Mouse (Mus musculus) cerebellum, postnatal 4 days (tissue): ENCODE results near the gene Mtch1.

Experiments used
- DNase-seq, 2 experiments: peaks; one replicate each; pipeline ENCODE4 v3.0.0; 2022; ENCODE audit warnings: low spot score in 2 of 2, mixed read lengths in 1 of 2

Gene Mtch1

DNA sequence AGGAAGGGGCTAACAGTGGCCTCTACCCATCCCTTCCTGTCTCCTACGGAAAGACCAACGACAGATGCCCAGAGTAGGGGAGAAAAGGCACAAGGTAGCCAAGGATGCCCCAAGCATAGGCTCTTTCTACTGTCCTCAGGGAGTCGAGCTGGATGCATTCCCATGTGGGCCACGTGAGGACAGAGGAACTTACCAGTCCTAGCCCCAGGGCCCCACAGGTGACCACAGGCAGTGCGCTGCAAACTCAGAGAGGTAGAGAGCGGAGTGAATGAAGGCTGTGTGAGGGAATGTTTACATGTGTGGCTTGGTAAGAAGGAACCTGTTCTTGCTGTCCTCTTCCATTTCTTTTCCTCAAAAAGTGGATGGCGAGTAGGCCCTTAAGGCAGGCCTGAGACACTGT, 41.9 kb downstream of the Mtch1 start:
- DNase-seq, result no peak

DNA sequence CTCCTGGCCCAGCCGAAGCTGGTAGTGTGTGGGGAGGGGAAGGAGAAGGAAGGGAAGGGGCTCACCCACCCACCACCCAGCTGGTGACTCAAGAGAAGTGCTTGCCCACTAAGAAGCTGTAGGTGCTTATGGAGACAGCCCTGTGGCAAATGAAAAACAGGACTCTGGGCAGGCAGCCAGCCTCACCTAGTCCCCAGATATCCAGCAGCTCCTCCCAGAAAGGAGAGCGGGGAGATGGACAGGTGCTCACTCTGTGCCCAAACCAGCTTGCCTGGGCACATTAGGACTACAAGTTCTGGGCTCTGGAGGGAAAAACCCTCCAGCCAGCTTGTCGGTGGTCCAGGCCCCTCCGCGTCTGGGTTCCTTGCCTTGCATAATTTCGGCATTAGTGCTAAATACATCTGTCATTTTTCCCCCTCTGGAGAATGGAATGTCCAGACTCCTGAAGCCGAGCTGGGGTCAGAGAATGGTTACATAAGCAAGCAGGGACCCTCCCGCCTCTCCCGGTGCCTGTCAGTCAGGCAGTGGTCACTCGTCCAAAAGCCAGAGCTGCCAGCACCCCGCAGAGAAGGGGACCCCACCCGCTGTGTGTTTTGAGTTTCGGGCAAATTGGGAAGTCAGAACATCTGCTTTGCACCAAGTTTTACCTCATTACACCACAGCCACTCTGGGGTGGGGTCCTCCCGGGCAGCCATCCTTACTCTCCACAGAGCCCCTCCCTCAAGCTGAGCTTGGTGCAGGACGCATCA, 42.5 kb downstream of the Mtch1 start:
- DNase-seq, result no peak

DNA sequence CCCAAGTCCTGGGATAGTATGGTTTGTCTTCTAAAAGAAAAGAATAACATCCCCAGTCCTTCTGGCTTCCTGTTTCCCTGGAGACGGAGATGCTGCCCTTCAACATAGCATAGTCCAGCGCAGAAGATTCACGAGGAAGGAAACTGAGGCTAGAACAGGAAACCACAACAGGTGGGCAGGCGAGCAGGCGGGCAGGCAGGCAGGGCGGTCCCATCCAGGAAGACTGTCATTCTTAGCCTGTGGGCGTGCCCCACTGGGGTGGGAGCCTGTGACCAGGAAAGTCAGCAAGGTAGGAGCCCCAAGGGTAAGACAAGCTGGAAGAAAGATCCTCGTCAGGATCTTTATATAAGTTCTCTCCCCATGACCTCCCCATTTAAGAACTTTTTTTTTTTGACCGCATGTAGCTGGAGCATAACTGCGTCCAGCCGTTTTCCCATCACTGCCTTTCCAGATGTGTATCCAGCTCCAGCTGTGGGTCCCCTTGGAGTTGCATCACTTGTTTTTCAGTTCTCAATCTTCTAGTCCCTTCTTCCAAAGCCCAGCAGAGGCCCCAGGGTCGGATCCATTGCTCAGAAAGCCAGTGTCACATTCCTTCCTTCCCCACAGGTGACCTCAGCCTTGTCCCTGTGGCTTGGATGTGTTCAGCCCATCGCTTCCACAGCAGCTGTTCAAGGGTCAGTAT, 43.2 kb downstream of the Mtch1 start:
- DNase-seq, result no peak

DNA sequence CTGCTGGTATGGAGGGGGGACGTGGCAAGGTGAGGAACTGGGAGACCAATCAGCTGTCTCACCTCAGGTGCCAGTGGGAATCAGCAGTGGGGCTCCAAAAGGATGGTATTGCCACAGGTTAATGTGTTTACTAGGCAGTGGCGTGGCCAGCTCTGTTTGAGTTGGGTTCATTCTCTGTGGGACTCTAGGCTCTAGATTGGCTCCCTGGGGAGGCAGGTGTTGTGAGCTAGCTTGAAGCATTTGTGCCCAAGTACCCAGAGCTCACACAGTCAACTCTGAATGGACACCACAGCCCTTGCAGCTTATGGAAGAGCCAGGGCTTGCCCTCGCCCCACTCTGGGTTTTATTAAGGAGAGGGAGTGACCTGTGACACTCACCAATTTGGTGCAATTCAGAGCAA, 43.9 kb downstream of the Mtch1 start:
- no peak for DNase-seq

DNA sequence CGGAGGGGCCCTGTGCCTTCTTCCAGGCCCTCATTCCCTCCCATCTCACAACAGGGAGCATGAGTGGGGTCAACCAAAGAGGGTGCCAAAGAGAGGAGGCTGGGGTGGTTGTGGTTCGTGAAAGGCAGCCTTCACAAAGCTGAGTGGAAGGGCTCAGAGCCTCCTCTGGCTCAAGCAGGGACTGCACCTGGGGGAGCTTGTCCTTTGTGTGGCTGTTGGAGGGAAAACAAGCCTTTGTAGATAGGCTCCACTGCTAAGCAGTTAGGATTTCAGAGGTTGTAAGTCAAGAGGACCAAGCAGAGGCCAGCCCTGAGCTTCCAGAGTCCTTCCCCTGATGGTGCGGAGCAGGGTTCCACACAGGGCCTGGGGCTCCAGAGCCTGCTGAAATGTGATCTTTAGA, 44.6 kb downstream of the Mtch1 start:
- DNase-seq, result no peak

DNA sequence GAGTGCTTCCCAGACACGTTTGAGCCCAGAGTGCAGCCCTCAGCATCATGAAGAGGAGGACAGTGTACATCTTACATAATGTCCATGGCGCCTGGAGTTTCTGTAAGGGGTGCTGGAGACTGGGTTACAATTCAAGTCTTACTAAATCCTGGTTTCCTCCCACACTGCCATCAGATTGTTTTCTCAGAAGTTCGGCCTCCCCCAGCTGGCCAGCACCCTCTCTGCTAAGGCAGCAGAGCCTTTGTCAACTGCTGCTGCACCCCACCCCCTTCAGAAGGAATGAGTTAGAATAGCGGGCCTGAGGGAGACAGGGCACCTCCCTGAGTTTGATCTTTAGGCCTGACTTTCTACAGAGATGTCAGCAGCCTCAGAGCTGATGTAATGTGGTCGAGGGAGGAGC, 45.6 kb downstream of the Mtch1 start:
- no peak for DNase-seq

DNA sequence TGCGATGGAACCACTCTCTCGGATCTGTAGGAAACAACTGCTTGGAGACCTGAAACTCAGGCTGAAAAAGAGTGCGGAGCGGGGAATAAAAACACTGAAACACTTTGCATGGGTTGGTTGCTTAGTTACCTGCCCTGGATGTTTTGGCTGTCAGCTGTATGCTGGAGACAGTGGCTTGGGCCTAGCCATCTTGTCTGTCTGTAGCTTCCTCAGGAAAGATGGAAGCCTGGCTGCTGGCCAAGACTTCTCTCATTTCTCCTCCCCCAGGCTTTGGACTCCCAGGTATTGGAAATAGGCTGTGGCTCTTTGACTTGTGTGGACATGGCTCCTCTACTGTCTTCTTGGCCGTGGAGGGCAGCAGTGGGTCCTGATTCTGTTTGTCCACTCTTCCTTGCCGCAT, 46.3 kb downstream of the Mtch1 start:
- DNase-seq, result no peak

DNA sequence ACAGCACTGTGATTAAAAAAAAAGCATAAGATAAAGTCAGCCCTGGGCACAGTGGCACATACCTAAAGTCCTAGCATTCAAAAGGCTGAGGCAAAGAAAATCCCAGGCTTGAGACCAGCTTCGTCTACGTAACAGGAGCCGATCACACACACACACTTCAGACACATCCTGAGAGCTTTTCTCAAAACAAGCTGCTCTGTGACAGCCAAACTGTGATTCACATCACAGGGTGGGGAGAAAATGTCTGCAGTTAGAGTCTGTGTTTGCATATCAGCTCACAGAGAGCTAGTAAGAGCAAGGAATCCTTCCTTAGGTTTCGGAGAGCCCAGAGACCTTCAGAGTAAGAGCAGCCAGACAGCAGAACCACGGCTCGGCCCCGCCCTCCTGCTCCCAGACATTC, 46.8 kb downstream of the Mtch1 start:
- no peak for DNase-seq

DNA sequence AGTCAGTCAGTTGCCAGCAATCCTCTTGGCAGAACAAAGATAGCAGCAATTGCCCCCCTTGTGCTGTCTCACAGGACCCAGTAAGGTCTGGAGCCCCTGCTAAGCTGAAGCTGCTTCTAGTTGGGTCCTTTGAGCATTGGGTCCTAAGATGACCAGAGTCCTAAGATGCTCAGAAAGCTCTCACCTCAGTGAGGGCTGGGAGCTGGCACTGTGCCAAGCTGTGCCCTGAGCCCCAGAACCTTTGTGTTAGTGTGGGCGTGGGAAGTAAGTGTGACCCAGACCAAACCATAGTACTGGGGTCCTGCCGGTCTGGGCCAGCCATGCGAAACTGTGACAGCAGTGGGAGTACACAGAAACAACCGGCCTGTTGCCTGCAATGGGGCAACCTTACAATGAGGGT, 48.5 kb downstream of the Mtch1 start:
- no peak for DNase-seq

DNA sequence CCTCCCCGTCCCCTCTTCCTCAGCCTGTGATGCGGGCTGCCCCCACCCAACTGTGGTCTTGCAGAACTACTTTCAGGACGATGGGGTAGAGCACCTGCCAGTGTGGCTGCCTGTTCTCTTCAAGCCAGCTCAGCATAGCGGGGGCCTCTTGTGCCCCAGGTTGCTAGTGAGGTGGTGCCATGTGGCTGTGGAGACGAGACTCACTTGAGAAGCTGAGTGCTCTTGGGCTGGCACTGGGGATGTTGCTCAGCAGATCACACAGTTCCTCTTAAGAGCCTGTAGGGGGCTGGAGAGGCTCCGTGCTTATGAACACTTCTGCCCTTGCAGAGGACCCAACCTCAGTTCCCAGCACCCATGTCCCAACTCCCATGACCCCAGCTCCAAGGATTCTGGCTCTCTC, 49.9 kb downstream of the Mtch1 start:
- DNase-seq, result no peak

DNA sequence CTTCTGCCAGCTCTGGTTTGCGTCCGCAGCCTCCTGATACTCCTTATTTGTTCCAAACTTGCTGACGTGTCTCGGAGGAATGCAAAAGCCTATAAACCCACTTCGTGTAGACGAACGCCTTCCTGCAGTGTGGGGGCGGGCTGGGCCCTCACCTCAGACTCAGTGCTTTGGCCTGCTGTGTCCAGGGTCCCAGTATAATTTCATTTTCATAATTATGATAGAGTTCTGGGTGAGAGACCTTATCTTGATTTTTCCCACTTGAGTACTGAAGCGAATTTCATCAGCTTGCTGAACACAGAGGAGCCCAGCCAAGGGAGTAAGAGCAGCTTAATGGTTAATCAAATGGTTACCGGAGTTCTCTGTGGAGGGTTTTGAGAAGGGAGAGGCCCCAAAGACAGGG, 50.4 kb downstream of the Mtch1 start:
- DNase-seq, result no peak

DNA sequence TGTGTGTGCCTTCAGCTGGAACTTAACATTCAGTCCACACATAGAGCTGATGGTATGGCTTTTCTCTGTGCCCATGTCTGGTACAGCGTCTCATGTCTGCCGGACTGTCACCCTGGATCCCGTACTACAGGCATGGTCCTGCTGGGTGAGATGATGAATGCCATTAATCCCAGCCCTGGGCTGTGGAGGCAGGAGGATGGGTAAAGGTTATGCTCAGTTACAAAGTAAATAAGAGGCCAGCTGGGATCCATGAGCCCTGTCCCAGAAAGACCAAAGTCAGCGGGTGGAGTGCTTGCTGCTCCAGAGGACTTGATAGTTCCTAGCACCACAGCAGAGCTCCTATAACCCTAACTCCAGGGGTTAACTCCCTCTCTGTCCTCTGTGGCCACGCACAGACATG, 51.9 kb downstream of the Mtch1 start:
- no peak for DNase-seq

DNA sequence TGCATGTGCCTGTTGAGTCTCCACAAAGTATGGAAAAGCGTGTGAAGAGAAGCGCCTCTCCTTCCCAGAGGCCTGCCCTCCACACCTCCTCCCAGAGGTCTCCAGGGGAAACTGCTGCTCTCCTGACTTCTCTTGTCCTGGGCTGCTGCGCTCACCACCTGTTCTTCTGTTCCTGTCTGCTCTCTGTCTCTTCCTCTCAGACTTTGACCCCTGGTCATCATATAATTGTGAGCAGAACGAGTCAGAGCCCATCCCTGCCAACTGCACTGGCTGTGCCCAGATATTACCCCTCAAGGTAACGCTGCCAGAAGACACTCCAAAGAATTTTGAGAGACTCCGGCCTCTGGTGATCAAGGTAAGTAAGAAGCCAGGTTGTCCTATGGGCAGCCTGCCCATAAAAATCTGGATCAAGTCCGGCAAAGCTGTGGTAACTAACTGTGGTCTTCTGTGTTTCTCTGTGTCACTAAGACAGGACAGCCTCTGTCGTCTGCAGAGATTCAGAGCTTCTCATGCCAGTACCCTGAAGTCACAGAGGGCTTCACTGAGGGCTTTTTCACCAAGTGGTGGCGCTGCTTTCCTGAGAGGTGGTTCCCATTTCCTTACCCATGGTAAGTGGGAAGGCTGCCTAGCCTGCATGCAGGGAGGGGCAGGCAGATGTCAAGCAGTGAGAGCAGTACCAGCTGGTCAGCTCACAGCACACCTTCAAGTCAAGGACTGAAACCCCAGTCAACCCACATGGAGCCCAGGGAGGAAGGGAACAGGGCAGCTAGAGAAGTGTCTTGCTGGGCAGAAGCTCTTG, 53.7 kb downstream of the Mtch1 start:
- no peak for DNase-seq

DNA sequence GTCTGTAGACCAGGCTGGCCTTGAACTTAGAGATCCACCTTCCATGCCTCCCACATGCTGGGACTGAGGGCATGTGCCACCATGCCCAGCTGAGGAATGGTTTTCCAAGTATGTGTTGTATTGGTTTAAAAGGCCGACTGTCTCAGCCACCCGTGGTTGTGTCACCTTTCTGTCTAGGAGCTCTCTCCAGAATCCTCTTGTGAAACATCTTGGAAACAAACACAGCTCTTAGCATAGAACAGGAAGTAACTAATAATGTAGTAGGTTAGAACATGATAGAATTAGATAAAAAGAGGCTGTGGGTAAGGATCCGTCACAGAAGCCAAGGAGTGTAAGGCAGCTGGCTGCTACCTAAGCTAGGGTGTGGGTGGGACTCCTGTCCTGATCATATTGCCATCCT, 54.7 kb downstream of the Mtch1 start:
- DNase-seq, result no peak

DNA sequence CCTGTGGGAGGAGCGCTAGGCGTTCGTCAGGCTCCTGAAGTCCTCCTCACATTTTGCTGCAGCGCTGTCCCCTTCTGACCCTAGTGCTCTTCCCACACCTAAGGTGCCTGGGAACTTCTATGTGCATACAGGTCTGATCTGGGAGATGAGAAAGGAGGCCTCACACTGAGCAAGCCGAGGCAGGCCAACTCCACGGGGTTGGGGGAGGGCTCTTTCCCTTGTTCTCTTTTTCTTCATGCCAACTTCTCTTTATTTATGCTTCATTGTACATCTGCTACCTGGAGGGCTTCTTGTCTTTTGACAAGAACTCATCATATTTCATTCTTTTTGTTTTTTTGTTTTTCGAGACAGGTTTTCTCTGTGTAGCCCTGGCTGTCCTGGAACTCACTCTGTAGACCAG, 55.9 kb downstream of the Mtch1 start:
- DNase-seq, result no peak

DNA sequence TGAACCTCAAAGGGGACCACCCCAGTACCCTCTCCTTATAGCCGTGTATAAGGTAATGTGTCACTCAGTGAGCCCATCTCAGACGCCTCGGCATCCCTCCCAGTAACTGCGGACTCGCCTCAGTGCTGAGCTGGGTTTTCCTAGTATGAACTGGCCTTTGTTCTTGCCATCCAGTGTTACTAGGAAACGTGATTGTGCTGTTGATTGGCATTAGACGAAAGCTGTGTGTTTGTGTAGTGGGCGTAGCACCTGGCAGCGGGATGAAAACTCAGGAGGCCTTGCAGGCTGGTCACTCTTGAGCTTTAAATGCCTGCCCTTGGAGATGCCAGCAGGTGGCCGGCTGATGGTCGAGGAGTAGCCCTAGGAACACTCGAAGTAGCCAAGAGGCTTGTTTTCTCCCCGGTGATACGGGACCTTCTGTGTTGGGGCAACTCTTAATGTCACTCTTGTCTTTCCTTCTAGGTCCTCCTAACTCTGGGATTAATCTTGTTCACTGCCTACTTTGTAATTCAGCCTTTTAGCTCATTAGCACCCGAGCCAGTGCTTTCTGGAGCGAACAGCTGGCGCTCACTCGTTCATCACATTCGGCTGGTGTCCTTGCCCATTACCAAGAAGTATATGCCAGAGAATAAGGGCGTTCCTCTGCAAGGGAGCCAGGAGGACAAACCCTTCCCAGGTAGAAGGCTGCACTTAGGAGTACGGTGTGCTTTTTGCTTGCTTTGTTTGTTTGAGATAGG, 65.3 kb downstream of the Mtch1 start:
- no peak for DNase-seq
